Mouse (Mus musculus): ENCODE data around the gene Runx1. TPM values are rescaled to one million over a fixed set of nuclear protein-coding genes. Genes with fewer than 3 reads are reported as not detected.

Runx1 gene
- polyA plus RNA-seq, 1 experiment from 2014 or later: 0.30 TPM

- Histone ChIP-seq H3K9ac (no peak overlapping the region), H3K27me3 (no peaks in the 10 kb centered on the region), H3K9me3 (replicated peaks) (no peaks in the 10 kb centered on the region), H3K4me1 (peaks cover 5% of the 10 kb centered on the region; the same call in 1 of the 2 replicates), H3K27ac (no peak overlapping the region), H3K4me2 (no peak overlapping the region), H3K4me3 (no peak overlapping the region), H3K36me3 (ENCODE audit: poor library complexity, severe bottlenecking) (no peaks in the 10 kb centered on the region)
- no peak for ATAC-seq
- 76% methylated on average over 6 of the region's 6 CpGs for WGBS
These were observed 39.6 kb downstream of the Runx1 start for GRCm38 (mm10) chr16:92786276-92786882.

- H3K9me3 ChIP-seq (replicated peaks): no peaks in the 10 kb centered on the region
- no peak overlapping the region for H3K4me2 ChIP-seq
- no peak overlapping the region for H3K27ac ChIP-seq
- no peaks in the 10 kb centered on the region for H3K27me3 ChIP-seq
- ATAC-seq: no peak
- H3K9ac ChIP-seq: no peak overlapping the region
- no peaks in the 10 kb centered on the region for H3K36me3 ChIP-seq (ENCODE audit: poor library complexity, severe bottlenecking)
- WGBS: 57% methylated on average over 7 of the region's 7 CpGs
- H3K4me1 ChIP-seq: peaks cover 5% of the 10 kb centered on the region; the same call in 1 of the 2 replicates
- H3K4me3 ChIP-seq: no peak overlapping the region
These were observed 42.3 kb downstream of the Runx1 start for GRCm38 (mm10) chr16:92783651-92784131.

GRCm38 (mm10) chr16:92782408-92782807 is 43.5 kb downstream of the Runx1 start:
- no peaks in the 10 kb centered on the region for H3K36me3 ChIP-seq (ENCODE audit: poor library complexity, severe bottlenecking)
- H3K9me3 ChIP-seq (replicated peaks): no peaks in the 10 kb centered on the region
- no peak for ATAC-seq
- H3K27ac ChIP-seq: no peak overlapping the region
- no peaks in the 10 kb centered on the region for H3K27me3 ChIP-seq
- no peak overlapping the region for H3K4me2 ChIP-seq
- H3K9ac ChIP-seq: no peak overlapping the region
- 89% methylated on average over 6 of the region's 6 CpGs for WGBS
- H3K4me1 ChIP-seq: peaks cover 5% of the 10 kb centered on the region; the same call in 1 of the 2 replicates
- H3K4me3 ChIP-seq: no peak overlapping the region

- H3K36me3 ChIP-seq (ENCODE audit: poor library complexity, severe bottlenecking): no peaks in the 10 kb centered on the region
- no peak overlapping the region for H3K4me3 ChIP-seq
- no peak overlapping the region for H3K4me2 ChIP-seq
- no peak for ATAC-seq
- no peak overlapping the region for H3K9ac ChIP-seq
- no peaks in the 10 kb centered on the region for H3K27me3 ChIP-seq
- no peak overlapping the region for H3K27ac ChIP-seq
- peaks cover 5% of the 10 kb centered on the region; the same call in 1 of the 2 replicates for H3K4me1 ChIP-seq
- no peaks in the 10 kb centered on the region for H3K9me3 ChIP-seq (replicated peaks)
- WGBS: 90% methylated on average over 9 of the region's 9 CpGs
These were observed 46.0 kb downstream of the Runx1 start for GRCm38 (mm10) chr16:92779896-92780435.

GRCm38 (mm10) chr16:92779175-92779574 is 46.8 kb downstream of the Runx1 start:
- 86% methylated on average over 2 of the region's 2 CpGs for WGBS
- ATAC-seq: no peak

GRCm38 (mm10) chr16:92778096-92778780 is 47.7 kb downstream of the Runx1 start:
- WGBS: 39% methylated on average over 9 of the region's 9 CpGs
- Histone ChIP-seq H3K27ac (no peak overlapping the region), H3K4me2 (no peak overlapping the region), H3K9me3 (replicated peaks) (no peaks in the 10 kb centered on the region; the same call in 1 of the 2 replicates), H3K4me3 (no peak overlapping the region), H3K36me3 (ENCODE audit: poor library complexity, severe bottlenecking) (no peaks in the 10 kb centered on the region), H3K4me1 (no peaks in the 10 kb centered on the region), H3K9ac (no peak overlapping the region), H3K27me3 (no peaks in the 10 kb centered on the region)
- ATAC-seq: no peak

More at GRCm38 (mm10) chr16:92779175-92779574, 46.8 kb downstream of the Runx1 start:
- Histone ChIP-seq H3K27ac (no peak overlapping the region), H3K9me3 (replicated peaks) (no peaks in the 10 kb centered on the region), H3K9ac (no peak overlapping the region), H3K36me3 (ENCODE audit: poor library complexity, severe bottlenecking) (no peaks in the 10 kb centered on the region), H3K27me3 (no peaks in the 10 kb centered on the region), H3K4me2 (no peak overlapping the region), H3K4me1 (peaks cover 5% of the 10 kb centered on the region; the same call in 1 of the 2 replicates), H3K4me3 (no peak overlapping the region)

GRCm38 (mm10) chr16:92767862-92768261 is 58.1 kb downstream of the Runx1 start:
- no peak overlapping the region for H3K4me3 ChIP-seq
- 0 out of 2 replicates have a peak, but pooled peaks cover 5% of the 10 kb centered on the region for H3K4me1 ChIP-seq
- 87% methylated on average over 4 of the region's 4 CpGs for WGBS
- no peaks in the 10 kb centered on the region for H3K36me3 ChIP-seq (ENCODE audit: poor library complexity, severe bottlenecking)
- H3K27me3 ChIP-seq: no peaks in the 10 kb centered on the region
- no peak overlapping the region for H3K9ac ChIP-seq
- ATAC-seq: no peak
- H3K9me3 ChIP-seq (replicated peaks): no peaks in the 10 kb centered on the region
- H3K4me2 ChIP-seq: no peak overlapping the region
- H3K27ac ChIP-seq: no peak overlapping the region

GRCm38 (mm10) chr16:92767423-92767822 is 58.5 kb downstream of the Runx1 start:
- H3K4me2 ChIP-seq: no peak overlapping the region
- peaks cover 5% of the 10 kb centered on the region; the same call in 1 of the 2 replicates for H3K4me1 ChIP-seq
- ATAC-seq: no peak
- WGBS: 91% methylated on average over 7 of the region's 7 CpGs
- no peak overlapping the region for H3K4me3 ChIP-seq
- no peaks in the 10 kb centered on the region for H3K9me3 ChIP-seq (replicated peaks)
- H3K27ac ChIP-seq: no peak overlapping the region
- no peaks in the 10 kb centered on the region for H3K27me3 ChIP-seq
- no peaks in the 10 kb centered on the region for H3K36me3 ChIP-seq (ENCODE audit: poor library complexity, severe bottlenecking)
- H3K9ac ChIP-seq: no peak overlapping the region

- peaks cover 9% of the 10 kb centered on the region; the same call in 1 of the 2 replicates for H3K4me1 ChIP-seq
- no peak for ATAC-seq
- H3K36me3 ChIP-seq (ENCODE audit: poor library complexity, severe bottlenecking): no peaks in the 10 kb centered on the region
- WGBS: 49% methylated on average over 13 of the region's 13 CpGs
- H3K9ac ChIP-seq: no peak overlapping the region
- no peak overlapping the region for H3K4me2 ChIP-seq
- no peaks in the 10 kb centered on the region for H3K9me3 ChIP-seq (replicated peaks)
- no peak overlapping the region for H3K27ac ChIP-seq
- no peaks in the 10 kb centered on the region for H3K27me3 ChIP-seq
- H3K4me3 ChIP-seq: no peak overlapping the region
These were observed 61.1 kb downstream of the Runx1 start for GRCm38 (mm10) chr16:92764741-92765396.

GRCm38 (mm10) chr16:92763666-92764065 is 62.3 kb downstream of the Runx1 start:
- 87% methylated on average over 3 of the region's 3 CpGs for WGBS
- no peak overlapping the region for H3K4me3 ChIP-seq
- H3K4me1 ChIP-seq: peaks cover 9% of the 10 kb centered on the region; the same call in 1 of the 2 replicates
- H3K4me2 ChIP-seq: no peak overlapping the region
- no peaks in the 10 kb centered on the region for H3K9me3 ChIP-seq (replicated peaks)
- 0 out of 2 replicates have a peak, but pooled peaks have one; percentile 13 for ATAC-seq
- no peaks in the 10 kb centered on the region for H3K36me3 ChIP-seq (ENCODE audit: poor library complexity, severe bottlenecking)
- H3K9ac ChIP-seq: no peak overlapping the region
- H3K27me3 ChIP-seq: no peaks in the 10 kb centered on the region
- no peak overlapping the region for H3K27ac ChIP-seq

GRCm38 (mm10) chr16:92761968-92762521 is 63.9 kb downstream of the Runx1 start:
- Histone ChIP-seq H3K4me1 (peaks cover 9% of the 10 kb centered on the region; the same call in 1 of the 2 replicates), H3K9me3 (replicated peaks) (no peaks in the 10 kb centered on the region), H3K27me3 (no peaks in the 10 kb centered on the region), H3K9ac (no peak overlapping the region), H3K4me2 (no peak overlapping the region), H3K36me3 (ENCODE audit: poor library complexity, severe bottlenecking) (no peaks in the 10 kb centered on the region), H3K4me3 (no peak overlapping the region), H3K27ac (no peak overlapping the region)
- peak; percentile 77 for ATAC-seq
- WGBS: 70% methylated on average over 15 of the region's 15 CpGs
